Mouse (Mus musculus) embryonic facial prominence, embryonic 10.5 days (tissue): Measurements from ENCODE around the gene Elf1. TPM values are rescaled to one million over a fixed set of nuclear protein-coding genes. Genes with fewer than 3 reads are reported as not detected.
"Not testable (repeated sequence)": the region's sequence is repeated elsewhere in the genome, so short reads cannot be mapped to it uniquely, and the experiment has no call there.

Experiments used
- DNase-seq: peaks from one replicate; pipeline ENCODE4 v3.0.0-alpha.2; 2017; ENCODE audit warnings: low spot score
- H3K27ac ChIP-seq: fragments of 300-500 bp; sonication (generic); replicated peaks from 2 replicates; pipeline ENCODE4 v1.5.1; 2016; ENCODE audit warnings: mild to moderate bottlenecking
- H3K27me3 ChIP-seq: fragments of 300-500 bp; sonication (generic); replicated peaks from 2 replicates; pipeline ENCODE4 v1.6.1; 2016; ENCODE audit warnings: low read depth, mild to moderate bottlenecking; ENCODE audit not compliant: poor library complexity, severe bottlenecking
- H3K36me3 ChIP-seq: fragments of 300-500 bp; sonication (generic); replicated peaks from 2 replicates; pipeline ENCODE4 v1.6.1; 2016; ENCODE audit warnings: mild to moderate bottlenecking, moderate library complexity
- H3K4me1 ChIP-seq: fragments of 300-500 bp; sonication (generic); 2 replicates; pipeline ENCODE4 v1.6.1; 2016
- H3K4me3 ChIP-seq: fragments of 300-500 bp; sonication (generic); 2 replicates; pipeline ENCODE4 v1.5.1; 2016; ENCODE audit warnings: mild to moderate bottlenecking, moderate library complexity
- H3K9me3 ChIP-seq: fragments of 300-500 bp; sonication (generic); 2 replicates; pipeline ENCODE4 v1.6.1; 2016; ENCODE audit warnings: mild to moderate bottlenecking
- WGBS: fragments of 180-500 bp; shearing (Covaris S2); methylation state at CpG from one replicate; pipeline ENCODE4 v1.1.7; 2016; 5-methylcytosine and 5-hydroxymethylcytosine counted together
- polyA plus RNA-seq: library from polyadenylated mRNA; unstranded; fragments of >200 nt; fragmentation: Nextera tagmentation; extraction: Ambion mirVana; gene quantifications from 2 replicates; pipeline ENCODE4 v1.2.1, GENCODE M21; 2016

Gene Elf1
- 5.4 and 5.9 TPM in 2 replicates for polyA plus RNA-seq

- Histone ChIP-seq H3K27ac (peak within 1 kb of the TSS; percentile 100), H3K9me3 (no peaks in the 10 kb centered on the region), H3K4me3 (peak within 1 kb of the TSS; percentile 93), H3K4me1 (peaks cover 37% of the 10 kb centered on the region), H3K27me3 (no peaks in the 10 kb centered on the region; the same call in 1 of the 2 replicates), H3K36me3 (peaks cover 37% of the 10 kb centered on the region)
- peak; percentile 93 for DNase-seq
- WGBS: under 1% methylated on average over 89 of the region's 96 CpGs
These were observed at the start of gene Elf1 for GRCm38 (mm10) chr14:79480624-79481338. Gene Elf1 (plus strand): TSS chr14:79481194.

- H3K36me3 ChIP-seq: peaks cover 9% of the 10 kb centered on the region
- no peak overlapping the region for H3K27ac ChIP-seq
- peaks cover 4% of the 10 kb centered on the region; the same call in 1 of the 2 replicates for H3K9me3 ChIP-seq
- no peaks in the 10 kb centered on the region for H3K27me3 ChIP-seq
- no peaks in the 10 kb centered on the region for H3K4me1 ChIP-seq
- no peak for DNase-seq
- WGBS: 77% methylated on average over 1 of the region's 1 CpGs
- H3K4me3 ChIP-seq: no peak overlapping the region
These were observed 46.9 kb upstream of the Elf1 start for GRCm38 (mm10) chr14:79434068-79434467.

DNA sequence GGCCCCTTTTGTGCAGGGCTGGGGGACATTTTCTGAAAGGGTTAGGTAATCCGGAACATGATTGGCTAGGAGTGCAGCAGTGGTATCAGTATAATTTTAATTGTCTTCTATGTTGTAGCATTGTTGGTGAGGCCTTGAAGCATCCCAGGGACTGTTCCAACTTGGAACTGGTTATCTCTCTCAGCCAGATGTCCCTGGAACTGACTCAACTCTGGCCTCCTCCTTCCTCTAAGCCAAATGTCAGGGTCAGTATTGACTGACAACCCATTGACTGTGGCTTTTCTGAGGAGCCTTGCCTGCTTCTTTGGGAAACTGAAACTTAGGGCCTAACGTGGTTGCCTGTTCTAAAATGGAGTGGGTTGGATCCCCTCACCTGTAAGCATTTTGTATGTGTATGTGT is 40.3 kb upstream of the Elf1 start:
- WGBS: 90% methylated on average over 2 of the region's 2 CpGs
- no peak for DNase-seq
- Histone ChIP-seq H3K4me3 (no peak overlapping the region), H3K4me1 (peaks cover 12% of the 10 kb centered on the region; the same call in 1 of the 2 replicates), H3K9me3 (no peaks in the 10 kb centered on the region), H3K36me3 (no peaks in the 10 kb centered on the region), H3K27me3 (no peaks in the 10 kb centered on the region), H3K27ac (no peak overlapping the region)

DNA sequence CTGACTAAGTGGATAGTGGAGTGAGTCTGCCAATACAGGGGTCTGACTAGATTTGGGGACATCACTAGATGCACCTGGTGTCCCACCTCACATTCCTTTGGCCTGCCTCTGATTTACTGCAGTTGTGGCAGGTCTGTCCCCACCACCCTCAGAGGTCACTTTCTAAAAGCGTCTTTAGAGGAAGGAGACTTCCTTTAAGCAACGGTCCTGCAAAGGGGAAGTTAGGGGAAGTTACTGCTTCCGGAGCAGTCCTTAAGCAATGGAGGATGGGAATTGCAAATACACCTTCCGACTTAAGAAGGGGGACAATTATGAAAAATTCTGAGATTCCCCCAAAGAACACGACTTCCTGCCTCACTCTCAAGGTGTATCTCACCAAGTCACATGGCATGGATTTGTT is 39.6 kb upstream of the Elf1 start:
- DNase-seq: no peak
- Histone ChIP-seq H3K27ac (no peak overlapping the region), H3K9me3 (no peaks in the 10 kb centered on the region), H3K27me3 (no peaks in the 10 kb centered on the region), H3K4me3 (no peak overlapping the region), H3K36me3 (no peaks in the 10 kb centered on the region), H3K4me1 (peaks cover 12% of the 10 kb centered on the region; the same call in 1 of the 2 replicates)
- 80% methylated on average over 5 of the region's 5 CpGs for WGBS

GRCm38 (mm10) chr14:79444601-79445000 is 36.4 kb upstream of the Elf1 start:
- H3K27ac ChIP-seq: no peak overlapping the region
- 89% methylated on average over 9 of the region's 9 CpGs for WGBS
- no peaks in the 10 kb centered on the region for H3K9me3 ChIP-seq
- H3K27me3 ChIP-seq: no peaks in the 10 kb centered on the region
- peaks cover 15% of the 10 kb centered on the region; the same call in 1 of the 2 replicates for H3K4me1 ChIP-seq
- DNase-seq: no peak
- no peaks in the 10 kb centered on the region for H3K36me3 ChIP-seq
- no peak overlapping the region for H3K4me3 ChIP-seq

- H3K4me3 ChIP-seq: no peak overlapping the region
These were observed 35.9 kb upstream of the Elf1 start for GRCm38 (mm10) chr14:79445055-79445620.

GRCm38 (mm10) chr14:79451681-79452590 is 29.1 kb upstream of the Elf1 start, which contains the start of gene Kbtbd6:
Gene Kbtbd6 (plus strand): TSS chr14:79451835.
- H3K4me3 ChIP-seq: peak within 1 kb of the TSS; percentile 66
- peak; percentile 89 for DNase-seq
- not testable (repeated sequence) for H3K27me3 ChIP-seq, H3K9me3 ChIP-seq, H3K4me1 ChIP-seq
- H3K36me3 ChIP-seq: peaks cover 10% of the 10 kb centered on the region
- peak within 1 kb of the TSS; percentile 89 for H3K27ac ChIP-seq
- WGBS: 19% methylated on average over 45 of the region's 89 CpGs

More at GRCm38 (mm10) chr14:79445055-79445620, 35.9 kb upstream of the Elf1 start:
- H3K4me1 ChIP-seq: peaks cover 15% of the 10 kb centered on the region; the same call in 1 of the 2 replicates
- no peak overlapping the region for H3K27ac ChIP-seq
- WGBS: 56% methylated on average over 16 of the region's 16 CpGs
- H3K9me3 ChIP-seq: no peaks in the 10 kb centered on the region
- DNase-seq: no peak
- no peaks in the 10 kb centered on the region for H3K36me3 ChIP-seq
- no peaks in the 10 kb centered on the region for H3K27me3 ChIP-seq

- H3K9me3 ChIP-seq, H3K4me1 ChIP-seq, H3K27me3 ChIP-seq, DNase-seq, H3K27ac ChIP-seq, H3K4me3 ChIP-seq: not testable (repeated sequence)
- H3K36me3 ChIP-seq: peaks cover 10% of the 10 kb centered on the region
- 85% methylated on average over 8 of the region's 10 CpGs for WGBS
These were observed 28.4 kb upstream of the Elf1 start for GRCm38 (mm10) chr14:79452591-79452934.

- H3K9me3 ChIP-seq: no peaks in the 10 kb centered on the region
- H3K4me3 ChIP-seq: no peak overlapping the region
- peaks cover 54% of the 10 kb centered on the region for H3K36me3 ChIP-seq
These were observed 20.6 kb upstream of the Elf1 start for GRCm38 (mm10) chr14:79460401-79460800.

DNA sequence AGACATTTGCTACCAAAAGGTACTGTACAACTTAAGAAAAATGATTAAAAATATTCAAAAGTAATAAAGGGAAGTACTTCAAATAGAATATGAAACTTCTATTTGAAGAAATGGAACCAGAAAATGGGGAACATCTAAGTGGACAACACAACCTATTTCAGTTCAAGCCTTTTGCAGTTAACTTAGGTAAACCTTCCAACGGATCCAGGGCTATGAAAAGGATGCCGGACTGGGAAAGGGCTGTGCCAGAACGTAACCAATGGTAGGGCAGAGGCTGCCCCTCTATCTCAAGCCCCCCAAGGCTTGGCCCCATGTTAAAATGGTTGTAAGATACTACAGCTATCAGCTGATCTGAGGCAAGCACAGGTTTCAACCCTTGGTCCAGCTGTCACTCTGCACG is 20.0 kb upstream of the Elf1 start:
- Histone ChIP-seq H3K36me3 (peaks cover 59% of the 10 kb centered on the region), H3K9me3 (no peaks in the 10 kb centered on the region), H3K4me1 (no peaks in the 10 kb centered on the region), H3K4me3 (no peak overlapping the region), H3K27ac (no peak overlapping the region), H3K27me3 (no peaks in the 10 kb centered on the region)
- no peak for DNase-seq
- WGBS: 91% methylated on average over 4 of the region's 4 CpGs

More at GRCm38 (mm10) chr14:79460401-79460800, 20.6 kb upstream of the Elf1 start:
- Histone ChIP-seq H3K27ac (no peak overlapping the region), H3K4me1 (no peaks in the 10 kb centered on the region), H3K27me3 (no peaks in the 10 kb centered on the region)
- DNase-seq: no peak
- WGBS: 82% methylated on average over 1 of the region's 1 CpGs

- H3K27ac ChIP-seq: no peak overlapping the region
- 91% methylated on average over 1 of the region's 1 CpGs for WGBS
- no peaks in the 10 kb centered on the region for H3K27me3 ChIP-seq
- H3K9me3 ChIP-seq: no peaks in the 10 kb centered on the region
- DNase-seq: no peak
- peaks cover 94% of the 10 kb centered on the region for H3K36me3 ChIP-seq
- no peaks in the 10 kb centered on the region for H3K4me1 ChIP-seq
- no peak overlapping the region for H3K4me3 ChIP-seq
These were observed 15.4 kb upstream of the Elf1 start for GRCm38 (mm10) chr14:79465623-79466022.

DNA sequence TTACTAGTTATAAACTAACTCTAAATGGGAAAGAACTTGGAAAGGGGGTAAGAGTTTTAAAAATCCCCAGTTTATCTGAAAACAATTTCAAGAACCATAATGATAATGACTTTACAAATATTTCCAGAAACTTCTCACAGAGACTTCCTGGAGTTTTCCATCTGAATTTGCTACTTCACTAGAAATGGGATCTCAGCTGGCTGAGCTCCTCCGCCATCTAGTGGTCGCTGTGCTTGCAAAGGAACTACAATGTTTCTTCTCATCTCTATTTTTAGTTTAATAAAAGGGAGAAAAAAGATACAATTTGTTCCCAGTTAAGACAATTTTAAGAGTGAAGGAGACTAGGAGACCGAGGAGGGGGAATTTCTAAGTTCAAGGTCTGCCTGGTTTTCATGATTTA is 13.4 kb upstream of the Elf1 start:
- Histone ChIP-seq H3K9me3 (no peaks in the 10 kb centered on the region), H3K36me3 (peaks cover 94% of the 10 kb centered on the region), H3K27ac (no peak overlapping the region), H3K4me3 (no peak overlapping the region), H3K4me1 (no peaks in the 10 kb centered on the region), H3K27me3 (no peaks in the 10 kb centered on the region)
- DNase-seq: peak; percentile 56
- WGBS: 30% methylated on average over 3 of the region's 3 CpGs
